Mouse (Mus musculus) spleen, adult 2 months (tissue): ENCODE results near the gene Gm45837.

Experiments
- CTCF ChIP-seq: fragments of 200-500 bp; IDR thresholded peaks from 2 replicates; pipeline ENCODE4 v1.5.1; 2011; ENCODE audit warnings: mild to moderate bottlenecking, inconsistent platforms; ENCODE audit not compliant: insufficient read depth, insufficient read length, insufficient replicate concordance; ENCODE audit errors: extremely low read depth
- POLR2A ChIP-seq: fragments of 200-500 bp; IDR thresholded peaks from 2 replicates; pipeline ENCODE4 v1.6.1; 2011; ENCODE audit warnings: low read depth, low read length, inconsistent platforms

DNA sequence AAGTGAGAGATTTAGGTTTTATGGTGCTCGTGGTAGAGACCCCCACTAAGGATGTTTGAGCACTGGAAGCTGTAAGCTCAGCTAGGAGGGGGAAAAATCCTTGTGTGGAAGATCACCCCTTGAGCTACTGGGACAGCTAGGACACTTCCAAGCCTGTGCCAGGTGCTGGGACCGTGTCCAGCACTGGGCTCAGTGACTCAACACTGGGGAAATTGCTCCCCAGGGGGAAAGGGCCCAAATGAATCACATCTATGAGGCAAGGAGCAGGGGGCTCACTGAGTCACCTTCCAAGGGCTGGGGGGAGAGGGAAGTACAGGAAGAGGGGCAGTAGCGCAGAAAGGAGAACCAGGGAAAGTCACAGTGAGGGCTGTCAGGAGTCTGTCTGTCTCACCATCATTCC, 39.2 kb downstream of the Gm45837 start:
- TF ChIP-seq CTCF (no peak), POLR2A (no peak)
